Mouse (Mus musculus): ENCODE results near the gene Tc2n. TPM values are rescaled to one million over a fixed set of nuclear protein-coding genes. Genes with fewer than 3 reads are reported as not detected.

Tc2n gene
- polyA plus RNA-seq (2012; fragmentation: generic; extraction: Trizol), result not detected
- long read RNA-seq, experiment 1, result 0 reads
- long read RNA-seq, experiment 2, result 0 reads

DNA sequence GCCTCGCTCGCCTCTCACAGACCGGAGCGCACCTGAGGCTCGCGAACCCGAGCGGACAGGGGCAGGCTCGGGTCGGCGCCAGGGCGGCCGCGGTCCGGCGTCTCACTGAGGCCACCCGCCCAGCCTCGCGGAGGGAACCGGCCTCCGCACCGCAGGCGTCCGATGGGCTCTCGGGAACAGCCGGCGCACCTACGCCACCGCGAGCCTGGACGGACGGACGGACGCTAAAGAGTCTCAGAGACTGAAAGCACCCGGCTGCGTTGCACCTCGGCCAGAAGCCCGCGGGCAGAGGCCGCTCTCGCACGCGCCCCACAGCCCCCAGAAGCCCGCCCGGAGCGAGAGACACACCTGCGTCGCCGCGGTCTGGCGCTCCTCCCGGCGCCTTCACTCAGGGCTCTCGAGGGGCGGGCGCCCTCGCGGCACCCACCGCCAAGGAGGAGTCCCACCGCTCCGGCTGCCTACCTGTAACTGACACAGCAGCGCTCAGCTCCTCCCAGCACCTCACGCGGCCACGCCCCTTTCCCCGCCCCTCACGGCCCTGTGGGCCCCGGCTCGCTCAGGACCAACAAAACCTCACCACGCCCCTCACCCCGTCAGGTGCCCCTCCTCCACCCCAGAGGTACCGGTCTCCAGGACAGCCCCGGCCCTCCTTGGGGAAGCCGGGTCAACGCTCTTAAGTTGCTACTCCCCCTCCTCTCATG, at the start of gene Tc2n:
Gene Tc2n (minus strand): TSS at position 470 of the 701 bp plus-strand sequence.
- TF ChIP-seq MAX (IDR thresholded peaks at IDR 0.05) (no peak), CEBPB (IDR thresholded peaks at IDR 0.05; ENCODE audit: low read depth) (no peak), FOSL1 (IDR thresholded peaks at IDR 0.05; ENCODE audit: insufficient read depth, low read length, poor library complexity, severe bottlenecking) (no peak), MYOG (IDR thresholded peaks at IDR 0.05; ENCODE audit: control insufficient read depth, extremely low read depth, insufficient read length) (no peak), MYOD1 (IDR thresholded peaks at IDR 0.05; ENCODE audit: control insufficient read depth, insufficient read length, low read depth) (no peak), USF1 (IDR thresholded peaks at IDR 0.05; ENCODE audit: low read depth) (no peak), CTCF (IDR thresholded peaks at IDR 0.05; ENCODE audit: control insufficient read depth, insufficient read depth, insufficient read length) (no peak)
- peak within 1 kb of the TSS; percentile 2 for H3K4me3 ChIP-seq (ENCODE audit: insufficient read depth, poor library complexity, severe bottlenecking)

DNA sequence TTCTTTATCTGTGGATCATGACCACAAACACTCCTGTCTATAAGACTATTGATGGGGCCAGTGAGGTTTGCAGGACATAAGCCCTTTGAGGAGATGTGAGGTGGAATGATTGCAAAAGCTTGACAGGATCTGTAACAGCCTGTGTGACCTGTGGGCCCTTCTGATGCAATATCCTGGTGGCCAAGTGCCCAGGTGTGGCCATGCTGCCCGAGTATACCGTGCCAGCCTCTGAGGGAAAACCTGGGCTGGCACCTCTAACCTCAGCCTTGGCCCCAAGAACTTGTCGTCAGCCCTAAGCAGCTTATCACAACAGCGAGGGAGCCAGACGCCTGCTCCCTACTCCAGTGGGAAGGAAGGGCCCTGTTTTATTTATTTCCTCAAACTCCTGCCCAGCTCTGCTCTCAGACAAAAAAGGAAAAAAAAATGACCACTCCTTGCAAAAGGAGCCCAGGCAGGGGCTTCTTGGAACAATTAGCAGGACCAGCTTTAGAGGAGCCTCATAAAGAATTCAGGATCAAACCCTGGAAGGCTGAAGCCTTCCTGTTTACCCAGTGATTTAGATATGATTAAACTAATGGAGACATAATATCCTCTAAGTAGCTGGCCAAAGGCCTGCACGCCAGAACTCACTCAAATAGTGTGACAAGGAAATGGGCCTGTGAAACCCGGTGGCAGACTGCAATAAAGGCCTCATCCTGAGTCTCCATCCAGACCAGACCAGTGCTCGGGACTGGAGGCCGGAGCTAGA, 49.2 kb upstream of the Tc2n start:
- no peaks in the 10 kb centered on the region for H3K36me3 ChIP-seq (ENCODE audit: control insufficient read depth, insufficient read depth)
- no peaks in the 10 kb centered on the region for H3K27me3 ChIP-seq (ENCODE audit: control insufficient read depth, insufficient read depth, insufficient read length)
- H3ac ChIP-seq (ENCODE audit: control insufficient read depth, insufficient read length, low read depth), result no peak overlapping the region
- H3K79me3 ChIP-seq (ENCODE audit: low read depth), result no peaks in the 10 kb centered on the region
- no peak for TF ChIP-seq CTCF (IDR thresholded peaks at IDR 0.05; ENCODE audit: control insufficient read depth, insufficient read depth, insufficient read length)
- no peak for TF ChIP-seq CEBPB (IDR thresholded peaks at IDR 0.05; ENCODE audit: low read depth)
- no peak for TF ChIP-seq MYOD1 (IDR thresholded peaks at IDR 0.05; ENCODE audit: control insufficient read depth, insufficient read length, low read depth)
- no peak for TF ChIP-seq USF1 (IDR thresholded peaks at IDR 0.05; ENCODE audit: low read depth)
- no peak for TF ChIP-seq FOSL1 (IDR thresholded peaks at IDR 0.05; ENCODE audit: insufficient read depth, low read length, poor library complexity, severe bottlenecking)
- TF ChIP-seq MAX (IDR thresholded peaks at IDR 0.05), result no peak
- no peak for TF ChIP-seq MYOG (IDR thresholded peaks at IDR 0.05; ENCODE audit: control insufficient read depth, extremely low read depth, insufficient read length)
- no peaks in the 10 kb centered on the region for H3K79me2 ChIP-seq (ENCODE audit: control insufficient read depth, insufficient read depth)
- no peak overlapping the region for H3K4me3 ChIP-seq (ENCODE audit: insufficient read depth, poor library complexity, severe bottlenecking)

More for the DNA sequence above, at the start of gene Tc2n:
- Histone ChIP-seq H3K79me2 (ENCODE audit: control insufficient read depth, insufficient read depth) (no peaks in the 10 kb centered on the region), H3ac (ENCODE audit: control insufficient read depth, insufficient read length, low read depth) (no peak within 1 kb of the TSS), H3K36me3 (ENCODE audit: control insufficient read depth, insufficient read depth) (no peaks in the 10 kb centered on the region), H3K79me3 (ENCODE audit: low read depth) (no peaks in the 10 kb centered on the region), H3K27me3 (ENCODE audit: control insufficient read depth, insufficient read depth, insufficient read length) (peaks cover 6% of the 10 kb centered on the region)

DNA sequence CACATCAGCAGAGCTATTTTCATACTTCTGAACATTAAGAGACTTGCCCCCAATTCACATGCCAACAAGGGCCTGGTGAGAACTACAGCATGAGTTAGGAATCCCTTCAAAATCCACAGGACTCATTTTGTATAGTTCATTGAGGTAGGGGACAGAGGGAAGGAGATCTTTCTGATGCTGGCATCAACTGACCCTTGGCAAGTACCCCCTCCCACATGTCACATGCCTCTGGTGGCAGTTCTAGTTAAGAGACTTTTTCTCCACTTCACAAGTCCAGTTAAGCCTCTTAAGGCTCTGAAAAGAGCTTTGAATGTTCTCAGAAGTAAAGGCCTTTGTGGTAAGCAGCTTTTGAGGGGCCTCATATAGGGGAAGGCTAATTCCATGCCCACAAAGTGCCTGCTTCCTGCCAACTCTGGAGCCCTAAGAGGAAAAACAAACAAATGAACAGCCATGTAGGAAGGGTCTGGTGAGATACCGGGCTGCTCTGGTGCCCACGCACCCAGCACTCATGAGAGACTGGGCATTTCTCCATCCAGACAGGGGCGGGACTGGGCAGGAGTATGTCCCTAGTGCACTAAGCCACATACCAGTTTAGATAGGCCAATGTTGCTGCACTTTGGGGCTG, 48.0 kb upstream of the Tc2n start:
- TF ChIP-seq MYOG (IDR thresholded peaks at IDR 0.05; ENCODE audit: control insufficient read depth, extremely low read depth, insufficient read length) (no peak), USF1 (IDR thresholded peaks at IDR 0.05; ENCODE audit: low read depth) (no peak), CEBPB (IDR thresholded peaks at IDR 0.05; ENCODE audit: low read depth) (no peak), MYOD1 (IDR thresholded peaks at IDR 0.05; ENCODE audit: control insufficient read depth, insufficient read length, low read depth) (no peak), FOSL1 (IDR thresholded peaks at IDR 0.05; ENCODE audit: insufficient read depth, low read length, poor library complexity, severe bottlenecking) (no peak), MAX (IDR thresholded peaks at IDR 0.05) (no peak), CTCF (IDR thresholded peaks at IDR 0.05; ENCODE audit: control insufficient read depth, insufficient read depth, insufficient read length) (no peak)
- Histone ChIP-seq H3K27me3 (ENCODE audit: control insufficient read depth, insufficient read depth, insufficient read length) (no peaks in the 10 kb centered on the region), H3K4me3 (ENCODE audit: insufficient read depth, poor library complexity, severe bottlenecking) (no peak overlapping the region)

DNA sequence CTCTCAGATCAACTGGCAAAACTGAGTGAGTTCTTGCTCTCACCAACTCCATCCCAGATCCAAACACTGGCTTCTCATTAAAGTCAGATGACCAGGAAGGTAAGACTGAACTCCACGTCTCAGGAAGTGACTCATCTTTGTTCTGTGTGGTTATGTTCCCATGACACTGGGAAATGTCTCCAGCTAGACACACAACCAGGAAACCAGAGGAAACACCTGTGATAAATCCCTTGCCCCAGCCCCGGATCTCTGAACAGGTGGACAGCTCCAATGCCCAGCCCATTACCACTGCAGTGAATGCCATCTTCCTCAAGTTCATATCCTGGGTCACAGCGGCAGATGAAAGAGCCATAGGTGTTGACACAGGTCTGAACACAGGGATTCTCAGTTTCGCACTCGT, 46.5 kb upstream of the Tc2n start:
- no peaks in the 10 kb centered on the region for H3K27me3 ChIP-seq (ENCODE audit: control insufficient read depth, insufficient read depth, insufficient read length)
- no peaks in the 10 kb centered on the region for H3K36me3 ChIP-seq (ENCODE audit: control insufficient read depth, insufficient read depth)
- TF ChIP-seq MAX (IDR thresholded peaks at IDR 0.05), result no peak
- no peak for TF ChIP-seq CTCF (IDR thresholded peaks at IDR 0.05; ENCODE audit: control insufficient read depth, insufficient read depth, insufficient read length)
- no peak for TF ChIP-seq CEBPB (IDR thresholded peaks at IDR 0.05; ENCODE audit: low read depth)
- TF ChIP-seq MYOD1 (IDR thresholded peaks at IDR 0.05; ENCODE audit: control insufficient read depth, insufficient read length, low read depth), result no peak
- no peak for TF ChIP-seq FOSL1 (IDR thresholded peaks at IDR 0.05; ENCODE audit: insufficient read depth, low read length, poor library complexity, severe bottlenecking)
- no peak for TF ChIP-seq USF1 (IDR thresholded peaks at IDR 0.05; ENCODE audit: low read depth)
- TF ChIP-seq MYOG (IDR thresholded peaks at IDR 0.05; ENCODE audit: control insufficient read depth, extremely low read depth, insufficient read length), result no peak
- no peak overlapping the region for H3K4me3 ChIP-seq (ENCODE audit: insufficient read depth, poor library complexity, severe bottlenecking)
- no peaks in the 10 kb centered on the region for H3K79me3 ChIP-seq (ENCODE audit: low read depth)
- H3ac ChIP-seq (ENCODE audit: control insufficient read depth, insufficient read length, low read depth), result no peak overlapping the region
- H3K79me2 ChIP-seq (ENCODE audit: control insufficient read depth, insufficient read depth), result no peaks in the 10 kb centered on the region

More for the DNA sequence above, 48.0 kb upstream of the Tc2n start:
- H3ac ChIP-seq (ENCODE audit: control insufficient read depth, insufficient read length, low read depth), result no peak overlapping the region
- H3K36me3 ChIP-seq (ENCODE audit: control insufficient read depth, insufficient read depth), result no peaks in the 10 kb centered on the region
- H3K79me3 ChIP-seq (ENCODE audit: low read depth), result no peaks in the 10 kb centered on the region
- no peaks in the 10 kb centered on the region for H3K79me2 ChIP-seq (ENCODE audit: control insufficient read depth, insufficient read depth)

DNA sequence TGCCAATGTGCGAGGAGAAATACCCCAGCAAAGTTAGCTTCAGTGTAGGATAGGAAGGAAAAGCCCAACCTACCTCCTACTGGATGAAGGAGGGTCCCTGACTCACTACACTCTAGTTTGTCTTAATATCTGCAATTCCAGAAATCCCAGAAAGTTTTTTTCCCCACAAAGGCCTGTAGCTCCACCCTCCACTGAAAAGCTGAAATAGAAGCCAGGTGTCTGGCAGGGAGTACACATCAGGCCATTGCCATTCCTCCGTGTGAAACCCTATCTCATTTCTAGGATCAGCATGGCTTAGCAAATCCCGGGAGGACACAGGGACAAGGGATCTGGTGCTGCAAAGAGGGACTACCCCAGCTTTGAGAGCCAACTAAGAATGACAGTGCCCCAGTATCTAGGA, 44.7 kb upstream of the Tc2n start:
- no peaks in the 10 kb centered on the region for H3K79me3 ChIP-seq (ENCODE audit: low read depth)
- H3ac ChIP-seq (ENCODE audit: control insufficient read depth, insufficient read length, low read depth), result no peak overlapping the region
- no peaks in the 10 kb centered on the region for H3K27me3 ChIP-seq (ENCODE audit: control insufficient read depth, insufficient read depth, insufficient read length)
- TF ChIP-seq FOSL1 (IDR thresholded peaks at IDR 0.05; ENCODE audit: insufficient read depth, low read length, poor library complexity, severe bottlenecking) (no peak), CEBPB (IDR thresholded peaks at IDR 0.05; ENCODE audit: low read depth) (no peak), CTCF (IDR thresholded peaks at IDR 0.05; ENCODE audit: control insufficient read depth, insufficient read depth, insufficient read length) (no peak), MYOG (IDR thresholded peaks at IDR 0.05; ENCODE audit: control insufficient read depth, extremely low read depth, insufficient read length) (no peak), USF1 (IDR thresholded peaks at IDR 0.05; ENCODE audit: low read depth) (no peak), MYOD1 (IDR thresholded peaks at IDR 0.05; ENCODE audit: control insufficient read depth, insufficient read length, low read depth) (no peak), MAX (IDR thresholded peaks at IDR 0.05) (no peak)
- no peaks in the 10 kb centered on the region for H3K36me3 ChIP-seq (ENCODE audit: control insufficient read depth, insufficient read depth)
- no peaks in the 10 kb centered on the region for H3K79me2 ChIP-seq (ENCODE audit: control insufficient read depth, insufficient read depth)
- H3K4me3 ChIP-seq (ENCODE audit: insufficient read depth, poor library complexity, severe bottlenecking), result no peak overlapping the region

All from C2C12 (cell line).